Mouse (Mus musculus): ENCODE data around the gene Mrps26. TPM values are rescaled to one million over a fixed set of nuclear protein-coding genes. Genes with fewer than 3 reads are reported as not detected.

Mrps26 gene
- polyA plus RNA-seq, 1 experiment from 2014 or later: 107 TPM

GRCm38 (mm10) chr2:130579791-130580190 lies 16.2 kb downstream of the Mrps26 start:
- H3K4me2 ChIP-seq (replicated peaks): peak overlapping the region; percentile 48; the same call in 1 of the 2 replicates
- H3K4me3 ChIP-seq (replicated peaks; ENCODE audit: low read length): 0 out of 2 replicates have a peak overlapping the region, but pooled peaks have one; percentile 25
- DNase-seq (ENCODE audit: low spot score) (no peak), ATAC-seq (ENCODE audit: low FRiP score) (no peak)
- H3K36me3 ChIP-seq (replicated peaks; ENCODE audit: control insufficient read depth, insufficient read depth): no peaks in the 10 kb centered on the region
- H3K4me1 ChIP-seq (replicated peaks; ENCODE audit: control insufficient read depth, insufficient read depth, low read length): peaks cover 13% of the 10 kb centered on the region; the same call in 1 of the 2 replicates
- WGBS: 8% methylated on average over 8 of the region's 8 CpGs
- H3K27me3 ChIP-seq (ENCODE audit: control insufficient read depth, insufficient read depth, low read length): peaks cover 83% of the 10 kb centered on the region
- H3K9me3 ChIP-seq (ENCODE audit: control insufficient read depth, low read length): no peaks in the 10 kb centered on the region
- no peak overlapping the region for H3K27ac ChIP-seq
- no peak overlapping the region for H3K9ac ChIP-seq

DNA sequence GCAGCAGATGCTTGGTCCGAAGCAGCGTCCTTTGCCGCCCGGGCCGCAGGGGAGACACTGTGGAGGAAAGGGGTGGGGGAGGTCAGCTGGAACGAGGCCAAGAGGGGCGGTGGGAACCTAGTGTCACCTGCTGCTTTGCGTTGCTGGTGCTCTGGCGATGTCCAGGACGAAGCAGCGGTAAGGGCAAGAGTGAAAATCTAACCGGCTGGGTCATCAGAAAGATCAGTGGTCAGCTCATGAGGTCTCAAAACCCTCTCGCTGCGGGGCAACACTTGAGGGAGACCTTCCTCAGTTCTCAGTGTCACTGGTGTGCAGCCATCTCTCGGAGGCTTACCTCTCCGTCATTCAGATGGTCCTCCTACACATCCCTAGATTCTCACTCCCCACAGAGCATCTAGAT lies 17.7 kb downstream of the Mrps26 start:
- peaks cover 13% of the 10 kb centered on the region; the same call in 1 of the 2 replicates for H3K4me1 ChIP-seq (replicated peaks; ENCODE audit: control insufficient read depth, insufficient read depth, low read length)
- DNase-seq (ENCODE audit: low spot score) (no peak), ATAC-seq (ENCODE audit: low FRiP score) (no peak)
- peak overlapping the region; percentile 25 for H3K4me3 ChIP-seq (replicated peaks; ENCODE audit: low read length)
- 0 out of 2 replicates have a peak overlapping the region, but pooled peaks have one; percentile 38 for H3K9ac ChIP-seq
- no peaks in the 10 kb centered on the region for H3K9me3 ChIP-seq (ENCODE audit: control insufficient read depth, low read length)
- H3K4me2 ChIP-seq (replicated peaks): peak overlapping the region; percentile 48
- 2% methylated on average over 16 of the region's 16 CpGs for WGBS
- H3K27me3 ChIP-seq (ENCODE audit: control insufficient read depth, insufficient read depth, low read length): peaks cover 69% of the 10 kb centered on the region
- no peak overlapping the region for H3K27ac ChIP-seq
- no peaks in the 10 kb centered on the region for H3K36me3 ChIP-seq (replicated peaks; ENCODE audit: control insufficient read depth, insufficient read depth)

DNA sequence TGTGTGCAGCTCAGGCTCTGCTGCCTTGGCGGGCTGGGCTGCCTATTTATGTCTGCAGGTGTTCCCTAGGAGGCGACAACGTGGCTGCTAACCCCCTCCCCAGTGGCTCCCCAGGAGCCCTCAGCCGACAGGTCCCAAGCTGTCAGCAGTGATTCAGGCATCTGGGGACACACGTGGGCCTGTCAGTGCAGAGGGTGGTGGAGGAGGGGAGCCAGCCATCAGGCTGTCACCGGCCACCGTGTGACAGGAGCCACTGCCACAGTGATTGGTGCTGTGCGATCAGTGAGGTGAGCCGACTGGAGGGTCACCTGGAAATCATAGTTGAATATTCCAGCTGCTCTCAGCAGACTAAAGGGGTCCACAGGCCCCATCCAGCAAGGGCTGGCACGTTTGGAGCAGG lies 19.0 kb downstream of the Mrps26 start, which contains the start of gene Avp:
Gene Avp (minus strand): TSS at position 3 of the 400 bp plus-strand sequence.
- no peak within 1 kb of the TSS for H3K27ac ChIP-seq
- ATAC-seq (ENCODE audit: low FRiP score) (no peak), DNase-seq (ENCODE audit: low spot score) (no peak)
- no peaks in the 10 kb centered on the region for H3K9me3 ChIP-seq (ENCODE audit: control insufficient read depth, low read length)
- peaks cover 56% of the 10 kb centered on the region for H3K27me3 ChIP-seq (ENCODE audit: control insufficient read depth, insufficient read depth, low read length)
- WGBS: 38% methylated on average over 10 of the region's 10 CpGs
- H3K4me2 ChIP-seq (replicated peaks): no peak within 1 kb of the TSS
- peaks cover 11% of the 10 kb centered on the region; the same call in 1 of the 2 replicates for H3K4me1 ChIP-seq (replicated peaks; ENCODE audit: control insufficient read depth, insufficient read depth, low read length)
- no peaks in the 10 kb centered on the region for H3K36me3 ChIP-seq (replicated peaks; ENCODE audit: control insufficient read depth, insufficient read depth)
- no peak within 1 kb of the TSS for H3K9ac ChIP-seq
- H3K4me3 ChIP-seq (replicated peaks; ENCODE audit: low read length): no peak within 1 kb of the TSS

DNA sequence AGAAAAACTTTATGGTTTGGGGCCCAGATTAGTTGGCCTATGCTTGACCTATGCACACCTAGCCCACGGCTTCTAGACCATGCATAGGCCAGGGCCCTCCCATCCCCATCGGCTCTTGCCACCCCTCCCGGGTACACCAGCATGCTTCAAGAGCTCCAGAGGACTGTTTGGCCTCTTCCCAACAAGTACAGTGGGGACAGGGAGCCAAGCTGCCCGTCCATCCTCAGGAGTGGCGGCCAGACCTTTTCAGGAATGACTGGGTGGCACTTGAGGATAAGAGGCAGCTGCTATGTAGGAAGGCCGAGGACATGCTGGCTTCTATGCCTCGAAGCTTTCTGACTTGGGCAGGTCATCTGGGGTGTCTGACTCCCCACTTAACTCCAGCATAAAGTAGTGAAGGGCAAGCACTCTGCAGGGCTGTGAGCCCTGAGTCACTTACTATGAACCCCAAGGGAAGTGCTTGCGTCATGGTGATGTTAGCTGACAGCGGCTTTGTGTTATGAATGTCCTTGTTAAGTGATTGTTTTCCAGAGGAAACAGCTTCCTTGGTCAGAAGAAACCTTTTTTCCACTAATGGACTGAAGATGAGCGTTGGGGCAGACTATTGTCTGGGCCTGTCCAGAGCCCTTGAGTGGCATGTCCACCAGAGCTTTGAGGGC lies 20.5 kb downstream of the Mrps26 start:
- Histone ChIP-seq H3K4me1 (replicated peaks; ENCODE audit: control insufficient read depth, insufficient read depth, low read length) (peaks cover 9% of the 10 kb centered on the region; the same call in 1 of the 2 replicates), H3K27me3 (ENCODE audit: control insufficient read depth, insufficient read depth, low read length) (peaks cover 41% of the 10 kb centered on the region), H3K9me3 (ENCODE audit: control insufficient read depth, low read length) (no peaks in the 10 kb centered on the region), H3K9ac (no peak overlapping the region), H3K4me3 (replicated peaks; ENCODE audit: low read length) (no peak overlapping the region), H3K36me3 (replicated peaks; ENCODE audit: control insufficient read depth, insufficient read depth) (no peaks in the 10 kb centered on the region), H3K27ac (no peak overlapping the region), H3K4me2 (replicated peaks) (no peak overlapping the region)
- no peak for ATAC-seq (ENCODE audit: low FRiP score)
- WGBS: 80% methylated on average over 10 of the region's 10 CpGs
- no peak for DNase-seq (ENCODE audit: low spot score)

- no peak for DNase-seq (ENCODE audit: low spot score)
- no peak for ATAC-seq (ENCODE audit: low FRiP score)
- H3K4me3 ChIP-seq (replicated peaks; ENCODE audit: low read length): no peak overlapping the region
- peaks cover under 1% of the 10 kb centered on the region; the same call in 1 of the 2 replicates for H3K4me1 ChIP-seq (replicated peaks; ENCODE audit: control insufficient read depth, insufficient read depth, low read length)
- no peak overlapping the region for H3K4me2 ChIP-seq (replicated peaks)
- H3K9me3 ChIP-seq (ENCODE audit: control insufficient read depth, low read length): no peaks in the 10 kb centered on the region
- peaks cover 7% of the 10 kb centered on the region for H3K36me3 ChIP-seq (replicated peaks; ENCODE audit: control insufficient read depth, insufficient read depth)
- H3K27me3 ChIP-seq (ENCODE audit: control insufficient read depth, insufficient read depth, low read length): peaks cover 21% of the 10 kb centered on the region
- 89% methylated on average over 6 of the region's 6 CpGs for WGBS
- no peak overlapping the region for H3K27ac ChIP-seq
- H3K9ac ChIP-seq: no peak overlapping the region
Observed at GRCm38 (mm10) chr2:130586016-130586415, 22.5 kb downstream of the Mrps26 start.

DNA sequence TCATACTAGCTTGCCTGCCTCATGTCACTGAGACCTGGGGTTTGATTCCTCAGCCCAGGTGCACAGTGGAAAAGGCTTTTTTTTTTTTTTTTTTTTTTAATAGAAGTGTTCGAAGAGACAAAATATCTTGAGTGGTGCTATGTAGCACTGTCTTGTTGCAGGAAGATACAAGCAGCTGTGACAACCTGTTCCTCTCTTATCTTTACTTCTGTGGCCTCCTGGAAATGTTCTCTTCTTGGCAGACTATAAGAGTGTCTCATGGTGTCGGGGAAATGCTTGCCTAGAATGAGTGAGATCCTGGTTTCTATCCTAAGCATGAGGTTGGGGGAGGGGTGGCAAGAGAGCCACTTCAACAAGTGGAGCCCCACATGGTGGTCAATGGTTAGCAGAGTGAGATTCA lies 24.8 kb downstream of the Mrps26 start:
- H3K4me3 ChIP-seq (replicated peaks; ENCODE audit: low read length): no peak overlapping the region
- no peak overlapping the region for H3K9ac ChIP-seq
- H3K4me1 ChIP-seq (replicated peaks; ENCODE audit: control insufficient read depth, insufficient read depth, low read length): no peaks in the 10 kb centered on the region
- DNase-seq (ENCODE audit: low spot score) (no peak), ATAC-seq (ENCODE audit: low FRiP score) (no peak)
- 84% methylated on average over 2 of the region's 2 CpGs for WGBS
- no peaks in the 10 kb centered on the region for H3K27me3 ChIP-seq (ENCODE audit: control insufficient read depth, insufficient read depth, low read length)
- H3K36me3 ChIP-seq (replicated peaks; ENCODE audit: control insufficient read depth, insufficient read depth): peaks cover 23% of the 10 kb centered on the region
- no peak overlapping the region for H3K4me2 ChIP-seq (replicated peaks)
- no peaks in the 10 kb centered on the region for H3K9me3 ChIP-seq (ENCODE audit: control insufficient read depth, low read length)
- H3K27ac ChIP-seq: no peak overlapping the region

GRCm38 (mm10) chr2:130589157-130589556 lies 25.6 kb downstream of the Mrps26 start:
- Histone ChIP-seq H3K9ac (no peak overlapping the region), H3K9me3 (ENCODE audit: control insufficient read depth, low read length) (no peaks in the 10 kb centered on the region), H3K27ac (no peak overlapping the region), H3K27me3 (ENCODE audit: control insufficient read depth, insufficient read depth, low read length) (no peaks in the 10 kb centered on the region), H3K4me3 (replicated peaks; ENCODE audit: low read length) (no peak overlapping the region), H3K36me3 (replicated peaks; ENCODE audit: control insufficient read depth, insufficient read depth) (peaks cover 26% of the 10 kb centered on the region), H3K4me1 (replicated peaks; ENCODE audit: control insufficient read depth, insufficient read depth, low read length) (no peaks in the 10 kb centered on the region), H3K4me2 (replicated peaks) (no peak overlapping the region)
- ATAC-seq (ENCODE audit: low FRiP score): no peak
- DNase-seq (ENCODE audit: low spot score): no peak
- 52% methylated on average over 4 of the region's 4 CpGs for WGBS

DNA sequence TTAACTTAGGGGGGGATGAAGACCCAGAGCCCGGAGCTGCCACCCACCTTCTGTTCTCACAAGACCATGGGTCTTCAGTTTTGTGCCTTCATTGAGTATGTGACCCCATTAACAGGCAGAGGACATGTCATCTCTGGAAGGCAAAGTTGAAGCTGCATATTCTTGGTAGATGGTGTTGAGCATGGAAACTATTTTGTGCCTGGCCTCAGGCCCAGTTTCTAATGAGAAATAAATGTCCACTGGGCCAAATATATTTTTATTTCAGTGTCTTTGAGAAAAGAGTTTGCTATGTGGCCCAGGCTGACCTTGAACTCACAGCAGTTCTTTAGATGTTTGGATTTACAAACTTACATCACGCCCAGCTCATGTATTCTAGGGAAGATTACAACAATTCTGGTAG lies 26.2 kb downstream of the Mrps26 start:
- 97% methylated on average over 2 of the region's 2 CpGs for WGBS
- ATAC-seq (ENCODE audit: low FRiP score) (no peak), DNase-seq (ENCODE audit: low spot score) (no peak)
- H3K9me3 ChIP-seq (ENCODE audit: control insufficient read depth, low read length): no peaks in the 10 kb centered on the region
- no peak overlapping the region for H3K4me2 ChIP-seq (replicated peaks)
- no peaks in the 10 kb centered on the region for H3K27me3 ChIP-seq (ENCODE audit: control insufficient read depth, insufficient read depth, low read length)
- H3K9ac ChIP-seq: no peak overlapping the region
- no peak overlapping the region for H3K4me3 ChIP-seq (replicated peaks; ENCODE audit: low read length)
- no peaks in the 10 kb centered on the region for H3K4me1 ChIP-seq (replicated peaks; ENCODE audit: control insufficient read depth, insufficient read depth, low read length)
- peaks cover 29% of the 10 kb centered on the region for H3K36me3 ChIP-seq (replicated peaks; ENCODE audit: control insufficient read depth, insufficient read depth)
- no peak overlapping the region for H3K27ac ChIP-seq

GRCm38 (mm10) chr2:130591016-130591415 lies 27.5 kb downstream of the Mrps26 start:
- DNase-seq (ENCODE audit: low spot score): no peak
- no peak for ATAC-seq (ENCODE audit: low FRiP score)
- Histone ChIP-seq H3K27ac (no peak overlapping the region), H3K4me2 (replicated peaks) (no peak overlapping the region), H3K36me3 (replicated peaks; ENCODE audit: control insufficient read depth, insufficient read depth) (peaks cover 40% of the 10 kb centered on the region), H3K9ac (no peak overlapping the region), H3K27me3 (ENCODE audit: control insufficient read depth, insufficient read depth, low read length) (no peaks in the 10 kb centered on the region), H3K9me3 (ENCODE audit: control insufficient read depth, low read length) (no peaks in the 10 kb centered on the region), H3K4me1 (replicated peaks; ENCODE audit: control insufficient read depth, insufficient read depth, low read length) (no peaks in the 10 kb centered on the region), H3K4me3 (replicated peaks; ENCODE audit: low read length) (no peak overlapping the region)
- 100% methylated on average over 2 of the region's 2 CpGs for WGBS

All from hindbrain, embryonic 14.5 days (tissue).